Mouse (Mus musculus) kidney, adult 2 months (tissue): ENCODE results near the gene Cfap161.

Source experiments
- CTCF ChIP-seq: fragments of 200-500 bp; conservative IDR thresholded peaks from 2 replicates; pipeline ENCODE4 v1.5.1; 2011; ENCODE audit warnings: low read depth, mild to moderate bottlenecking, control low read depth, low read length, moderate library complexity, mixed read lengths; ENCODE audit not compliant: insufficient read depth, insufficient read length
- POLR2A ChIP-seq: fragments of 200-500 bp; IDR thresholded peaks from one replicate; pipeline ENCODE4 v1.6.1; 2011; ENCODE audit warnings: low read depth, low read length, control low read depth

DNA sequence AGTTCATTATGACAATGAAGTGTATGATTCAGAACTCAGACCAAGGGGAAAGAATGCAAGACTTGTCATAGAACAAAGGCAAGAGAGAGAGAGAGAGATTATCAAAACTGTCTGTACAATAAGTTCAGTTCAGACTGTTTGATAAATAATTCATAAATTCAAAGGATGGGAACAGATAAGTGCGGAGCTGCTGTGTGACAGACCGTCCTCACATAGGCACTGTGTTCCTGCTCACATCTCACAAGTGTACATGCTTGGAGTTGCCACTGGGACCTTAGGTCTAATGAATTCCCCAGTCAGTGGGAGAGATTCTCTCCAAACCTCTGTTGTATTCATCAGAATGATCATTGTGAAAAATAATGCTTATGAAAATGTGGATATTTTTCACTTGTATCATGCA lies 27.3 kb upstream of the Cfap161 start:
- TF ChIP-seq CTCF (no peak), POLR2A (no peak)
